Mouse (Mus musculus): Measurements from ENCODE around the gene Plcb4. TPM values are rescaled to one million over a fixed set of nuclear protein-coding genes. Genes with fewer than 3 reads are reported as not detected.
"Not testable (repeated sequence)": the region's sequence is repeated elsewhere in the genome, so short reads cannot be mapped to it uniquely, and the experiment has no call there.

Plcb4 gene
- total and polyA plus RNA-seq, 2 experiments from 2014 or later, result 31.4 to 66.6 TPM

DNA sequence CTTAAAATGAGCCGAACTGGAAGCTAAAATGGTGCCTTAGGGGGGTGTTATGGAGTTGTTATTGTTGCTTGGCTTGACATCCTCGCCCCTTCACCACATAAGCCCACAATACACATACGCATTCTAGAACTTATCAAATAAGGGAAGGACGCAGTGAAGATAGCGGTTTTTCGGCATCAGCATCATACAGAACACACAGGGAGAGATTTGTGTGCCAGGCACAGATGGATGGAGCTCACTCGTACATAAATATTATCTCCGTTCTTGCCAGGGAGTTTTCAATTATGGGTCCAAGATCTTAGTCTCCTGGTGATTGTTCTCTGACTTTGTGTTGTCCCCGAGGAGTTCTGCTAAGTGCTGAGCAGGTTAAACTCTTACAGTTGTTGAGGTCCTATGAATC, 50.0 kb downstream of the Plcb4 start:
- Histone ChIP-seq H3K36me3 (ENCODE audit: insufficient read depth, low read length) (no peaks in the 10 kb centered on the region), H3K4me1 (ENCODE audit: insufficient read depth, low read length) (peaks cover 16% of the 10 kb centered on the region), H3K4me3 (ENCODE audit: low read depth, low read length) (no peak overlapping the region), H3K4me2 (ENCODE audit: low read depth, low read length, poor library complexity, severe bottlenecking) (no peak overlapping the region), H3K27me3 (ENCODE audit: insufficient read depth, low read length) (no peaks in the 10 kb centered on the region), H3K9me3 (ENCODE audit: low read length) (no peaks in the 10 kb centered on the region), H3K9ac (replicated peaks; ENCODE audit: low read length, poor library complexity, severe bottlenecking) (no peak overlapping the region), H3K27ac (ENCODE audit: low read depth, low read length) (no peak overlapping the region)
- no peak for DNase-seq (ENCODE audit: low spot score)
- TF ChIP-seq CTCF (IDR thresholded peaks at IDR 0.05), result no peak
- no peak for ATAC-seq (ENCODE audit: low FRiP score)
- 87% methylated on average over 9 of the region's 9 CpGs for WGBS

DNA sequence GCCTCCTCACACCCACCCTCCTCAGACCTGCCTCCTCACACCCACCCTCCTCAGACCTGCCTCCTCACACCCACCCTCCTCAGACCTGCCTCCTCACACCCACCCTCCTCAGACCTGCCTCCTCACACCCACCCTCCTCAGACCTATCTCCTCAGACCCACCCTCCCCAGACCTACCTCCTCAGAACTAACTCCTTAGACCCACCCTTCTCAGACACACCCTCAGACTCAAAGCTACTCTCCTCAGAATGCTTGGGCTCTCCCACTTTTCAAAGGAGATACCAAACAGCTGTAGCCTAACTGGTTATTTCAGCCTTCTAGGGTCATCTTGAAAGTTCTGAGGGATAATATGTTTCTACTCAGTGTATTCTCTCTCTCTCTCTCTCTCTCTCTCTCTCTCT, 50.9 kb downstream of the Plcb4 start:
- not testable (repeated sequence) for ATAC-seq (ENCODE audit: low FRiP score); H3K4me2 ChIP-seq (ENCODE audit: low read depth, low read length, poor library complexity, severe bottlenecking); H3K27me3 ChIP-seq (ENCODE audit: insufficient read depth, low read length); H3K9ac ChIP-seq (replicated peaks; ENCODE audit: low read length, poor library complexity, severe bottlenecking); H3K4me3 ChIP-seq (ENCODE audit: low read depth, low read length); H3K9me3 ChIP-seq (ENCODE audit: low read length); H3K27ac ChIP-seq (ENCODE audit: low read depth, low read length); H3K36me3 ChIP-seq (ENCODE audit: insufficient read depth, low read length); DNase-seq (ENCODE audit: low spot score)
- H3K4me1 ChIP-seq (ENCODE audit: insufficient read depth, low read length), result peaks cover 16% of the 10 kb centered on the region

DNA sequence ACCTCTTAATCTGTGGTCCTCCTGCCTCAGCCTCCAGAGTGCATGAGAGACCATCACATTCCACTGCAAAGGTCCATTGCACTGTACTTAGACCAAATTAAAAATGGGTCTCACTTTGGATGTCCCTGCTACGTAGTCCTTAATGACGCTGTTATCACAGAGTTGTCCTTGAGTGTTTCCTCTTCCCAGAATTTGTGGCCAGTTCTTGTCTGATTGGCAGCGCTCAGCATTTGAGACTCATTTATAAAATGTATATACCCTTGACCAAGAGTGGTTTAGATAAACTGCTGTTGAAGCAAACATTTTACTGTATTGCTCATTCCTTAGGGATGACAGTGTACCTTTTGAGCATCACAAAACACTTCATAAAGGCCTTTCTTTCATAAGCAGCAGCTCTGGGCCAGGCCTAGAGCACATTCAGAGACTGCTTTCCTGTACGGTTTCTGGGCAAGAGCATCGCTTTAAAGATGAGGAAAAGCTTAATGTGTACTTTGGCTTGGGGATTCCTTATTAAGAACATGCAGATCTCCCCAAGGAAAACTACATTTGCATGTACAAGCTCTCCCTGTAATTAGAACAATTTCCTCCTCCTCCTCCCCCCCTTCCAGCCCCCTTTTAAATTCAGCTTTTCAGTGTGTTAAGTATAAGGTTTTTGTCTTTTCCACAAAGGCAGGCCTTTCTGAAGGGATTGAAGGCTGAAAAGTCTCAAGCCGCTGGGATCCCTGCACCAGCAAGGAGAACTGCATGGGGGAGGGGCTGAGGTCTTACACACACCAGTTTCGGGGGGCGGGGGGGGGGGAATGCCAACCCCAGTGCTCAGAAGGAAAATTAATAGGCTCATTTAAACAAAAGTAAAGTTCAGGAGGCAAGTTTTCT, 52.5 kb downstream of the Plcb4 start:
- Histone ChIP-seq H3K27ac (ENCODE audit: low read depth, low read length) (0 out of 2 replicates have a peak overlapping the region, but pooled peaks have one; percentile 51), H3K4me1 (ENCODE audit: insufficient read depth, low read length) (peaks cover 19% of the 10 kb centered on the region), H3K4me3 (ENCODE audit: low read depth, low read length) (0 out of 2 replicates have a peak overlapping the region, but pooled peaks have one; percentile 6), H3K9ac (replicated peaks; ENCODE audit: low read length, poor library complexity, severe bottlenecking) (0 out of 2 replicates have a peak overlapping the region, but pooled peaks have one; percentile 13), H3K4me2 (ENCODE audit: low read depth, low read length, poor library complexity, severe bottlenecking) (peak overlapping the region; percentile 39), H3K36me3 (ENCODE audit: insufficient read depth, low read length) (no peaks in the 10 kb centered on the region), H3K9me3 (ENCODE audit: low read length) (no peaks in the 10 kb centered on the region), H3K27me3 (ENCODE audit: insufficient read depth, low read length) (no peaks in the 10 kb centered on the region)
- WGBS, result 27% methylated on average over 8 of the region's 8 CpGs
- ATAC-seq (ENCODE audit: low FRiP score) (peak; percentile 52; the same call in 1 of the 2 replicates), DNase-seq (ENCODE audit: low spot score) (peak; percentile 75)
- TF ChIP-seq CTCF (IDR thresholded peaks at IDR 0.05), result no peak

DNA sequence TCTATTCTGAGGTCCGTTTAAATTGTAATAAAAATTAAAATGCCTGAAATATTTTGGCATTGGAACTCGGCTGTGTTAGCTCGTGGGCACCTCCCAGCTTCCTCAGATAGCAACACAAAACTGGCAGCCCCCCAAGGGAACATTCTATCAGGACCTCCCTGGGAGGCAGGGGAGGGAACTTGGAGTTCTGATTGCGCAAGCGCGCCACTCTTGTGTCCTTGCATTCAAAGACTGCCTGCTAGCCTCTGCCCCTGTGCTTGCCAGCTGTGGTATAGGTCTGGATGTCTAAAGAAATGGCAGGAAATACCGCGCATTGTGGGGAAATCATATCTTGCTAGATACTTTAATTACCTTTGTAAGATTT, 53.1 kb downstream of the Plcb4 start:
- ATAC-seq (ENCODE audit: low FRiP score), result peak; percentile 47; the same call in 1 of the 2 replicates
- Histone ChIP-seq H3K9me3 (ENCODE audit: low read length) (no peaks in the 10 kb centered on the region), H3K27ac (ENCODE audit: low read depth, low read length) (0 out of 2 replicates have a peak overlapping the region, but pooled peaks have one; percentile 51), H3K4me2 (ENCODE audit: low read depth, low read length, poor library complexity, severe bottlenecking) (peak overlapping the region; percentile 39), H3K4me1 (ENCODE audit: insufficient read depth, low read length) (peaks cover 21% of the 10 kb centered on the region), H3K9ac (replicated peaks; ENCODE audit: low read length, poor library complexity, severe bottlenecking) (0 out of 2 replicates have a peak overlapping the region, but pooled peaks have one; percentile 13), H3K4me3 (ENCODE audit: low read depth, low read length) (peak overlapping the region; percentile 6; the same call in 1 of the 2 replicates), H3K27me3 (ENCODE audit: insufficient read depth, low read length) (no peaks in the 10 kb centered on the region), H3K36me3 (ENCODE audit: insufficient read depth, low read length) (no peaks in the 10 kb centered on the region)
- 0 out of 2 replicates have a peak, but pooled peaks have one; percentile 6 for TF ChIP-seq CTCF (IDR thresholded peaks at IDR 0.05)
- peak; percentile 88 for DNase-seq (ENCODE audit: low spot score)
- 10% methylated on average over 8 of the region's 8 CpGs for WGBS

DNA sequence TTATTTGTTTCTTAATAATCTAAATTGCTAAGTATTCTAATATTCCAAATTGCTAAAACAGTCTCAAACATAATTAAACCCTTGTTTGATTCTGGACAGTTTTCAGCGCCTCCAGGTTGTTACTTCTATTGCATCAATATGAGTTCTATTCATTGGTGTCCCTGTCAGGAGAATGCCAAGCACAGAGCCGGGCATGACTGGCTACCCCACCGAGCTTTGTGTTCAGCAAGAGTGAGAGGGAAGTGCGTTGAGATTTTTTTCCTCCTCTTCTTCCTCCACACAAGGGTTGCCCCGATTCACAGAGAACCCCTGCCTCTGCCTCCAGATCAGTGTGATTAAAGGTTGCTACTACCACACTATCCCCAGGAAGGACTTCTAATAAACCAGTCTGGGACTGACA, 53.5 kb downstream of the Plcb4 start:
- ATAC-seq (ENCODE audit: low FRiP score), result no peak
- no peak for DNase-seq (ENCODE audit: low spot score)
- H3K9ac ChIP-seq (replicated peaks; ENCODE audit: low read length, poor library complexity, severe bottlenecking), result no peak overlapping the region

DNA sequence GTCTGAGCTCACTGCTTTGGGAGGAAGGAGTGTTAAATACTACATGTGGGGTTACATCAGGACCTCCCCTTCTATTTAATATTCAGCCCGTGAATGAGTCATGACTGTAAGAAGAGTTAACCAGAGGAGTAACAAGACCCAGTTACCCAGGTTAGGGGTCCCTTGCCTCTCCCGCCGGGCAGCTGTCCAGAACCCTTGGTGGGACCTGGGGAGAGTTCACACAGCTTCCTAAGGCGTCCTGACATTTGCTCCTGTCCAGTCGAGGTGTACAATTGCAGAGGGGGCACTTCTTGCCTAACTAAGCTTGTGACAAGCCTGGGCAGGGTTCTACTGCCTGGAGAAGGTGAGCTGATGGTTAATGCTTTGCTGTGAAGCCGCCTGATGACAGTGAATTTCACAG, 54.1 kb downstream of the Plcb4 start:
- no peak for DNase-seq (ENCODE audit: low spot score)
- H3K9me3 ChIP-seq (ENCODE audit: low read length), result no peaks in the 10 kb centered on the region
- peaks cover 29% of the 10 kb centered on the region for H3K4me1 ChIP-seq (ENCODE audit: insufficient read depth, low read length)
- no peak for ATAC-seq (ENCODE audit: low FRiP score)
- H3K27ac ChIP-seq (ENCODE audit: low read depth, low read length), result no peak overlapping the region
- no peak for TF ChIP-seq CTCF (IDR thresholded peaks at IDR 0.05)
- no peak overlapping the region for H3K4me2 ChIP-seq (ENCODE audit: low read depth, low read length, poor library complexity, severe bottlenecking)
- no peak overlapping the region for H3K9ac ChIP-seq (replicated peaks; ENCODE audit: low read length, poor library complexity, severe bottlenecking)
- WGBS, result 70% methylated on average over 6 of the region's 6 CpGs
- no peaks in the 10 kb centered on the region for H3K27me3 ChIP-seq (ENCODE audit: insufficient read depth, low read length)
- H3K36me3 ChIP-seq (ENCODE audit: insufficient read depth, low read length), result no peaks in the 10 kb centered on the region
- no peak overlapping the region for H3K4me3 ChIP-seq (ENCODE audit: low read depth, low read length)

More for the DNA sequence above, 53.5 kb downstream of the Plcb4 start:
- no peaks in the 10 kb centered on the region for H3K9me3 ChIP-seq (ENCODE audit: low read length)
- peaks cover 23% of the 10 kb centered on the region for H3K4me1 ChIP-seq (ENCODE audit: insufficient read depth, low read length)
- no peak overlapping the region for H3K27ac ChIP-seq (ENCODE audit: low read depth, low read length)
- 17% methylated on average over 5 of the region's 5 CpGs for WGBS
- no peaks in the 10 kb centered on the region for H3K36me3 ChIP-seq (ENCODE audit: insufficient read depth, low read length)
- H3K4me2 ChIP-seq (ENCODE audit: low read depth, low read length, poor library complexity, severe bottlenecking), result peak overlapping the region; percentile 39; the same call in 1 of the 2 replicates
- TF ChIP-seq CTCF (IDR thresholded peaks at IDR 0.05), result no peak
- H3K4me3 ChIP-seq (ENCODE audit: low read depth, low read length), result no peak overlapping the region
- no peaks in the 10 kb centered on the region for H3K27me3 ChIP-seq (ENCODE audit: insufficient read depth, low read length)
